Mouse (Mus musculus) thymus, adult 2 months (tissue): ENCODE measurements at regions not wholly inside any gene's neighbourhood (a gene's known extent, or its start where the extent isn't known, plus 50 kb on each side); places are given as distances from the start of the nearest gene placed in this dataset.

Source experiments
- DNase-seq: peaks from one replicate; pipeline ENCODE4 v3.0.0; 2021
- H3K27ac ChIP-seq: fragments of 200-500 bp; 2 replicates; pipeline ENCODE4 v1.5.1; 2012; ENCODE audit warnings: low read length, control low read depth; ENCODE audit not compliant: control insufficient read depth, insufficient read depth
- H3K27me3 ChIP-seq: fragments of 200-500 bp; 2 replicates; pipeline ENCODE4 v1.6.1; 2012; ENCODE audit warnings: mild to moderate bottlenecking, low read length, moderate library complexity, mixed read lengths; ENCODE audit not compliant: control insufficient read depth, insufficient read depth
- H3K36me3 ChIP-seq: fragments of 200-500 bp; 2 replicates; pipeline ENCODE4 v1.6.1; 2012; ENCODE audit warnings: mild to moderate bottlenecking, low read length, moderate library complexity; ENCODE audit not compliant: control insufficient read depth, insufficient read depth
- H3K4me1 ChIP-seq: fragments of 200-500 bp; replicated peaks from 2 replicates; pipeline ENCODE4 v1.6.1; 2012; ENCODE audit warnings: low read length; ENCODE audit not compliant: control insufficient read depth, insufficient read depth
- H3K4me3 ChIP-seq: fragments of 200-500 bp; 2 replicates; pipeline ENCODE4 v1.5.1; 2012; ENCODE audit warnings: mild to moderate bottlenecking, low read length, control low read depth, moderate library complexity; ENCODE audit not compliant: control insufficient read depth, insufficient read depth
- CTCF ChIP-seq: fragments of 200-500 bp; IDR thresholded peaks from 2 replicates; pipeline ENCODE4 v1.5.1; 2012; ENCODE audit warnings: mild to moderate bottlenecking, control low read depth, low read length, moderate library complexity, borderline replicate concordance; ENCODE audit not compliant: control insufficient read depth, poor library complexity, insufficient read depth; ENCODE audit errors: extremely low read depth
- POLR2A ChIP-seq: fragments of 200-500 bp; IDR thresholded peaks from 2 replicates; pipeline ENCODE4 v1.6.1; 2012; ENCODE audit warnings: mild to moderate bottlenecking, low read length, control low read depth, moderate library complexity; ENCODE audit not compliant: control insufficient read depth, poor library complexity, insufficient read depth; ENCODE audit errors: extremely low read depth
- WGBS: fragments of 180-500 bp; shearing (Covaris S2); methylation state at CpG from one replicate; pipeline ENCODE4 v1.1.7; 2018; 5-methylcytosine and 5-hydroxymethylcytosine counted together

- Histone ChIP-seq H3K27ac (no peak overlapping the region), H3K27me3 (no peaks in the 10 kb centered on the region), H3K36me3 (no peaks in the 10 kb centered on the region), H3K4me1 (no peaks in the 10 kb centered on the region), H3K4me3 (no peak overlapping the region)
- whole genome bisulfite sequencing: 76% methylated on average over 3 of the region's 3 CpGs
- no peak for TF ChIP-seq CTCF
- TF ChIP-seq POLR2A: no peak
- DNase-seq: no peak
Measured at GRCm38 (mm10) chr8:95986410-95986809, 98.1 kb upstream of the Got2 start.

- Histone ChIP-seq H3K27me3 (no peaks in the 10 kb centered on the region), H3K4me1 (no peaks in the 10 kb centered on the region), H3K27ac (no peak overlapping the region), H3K4me3 (no peak overlapping the region), H3K36me3 (no peaks in the 10 kb centered on the region)
- 69% methylated on average over 2 of the region's 2 CpGs for WGBS
- TF ChIP-seq POLR2A (no peak), CTCF (no peak)
- DNase-seq: no peak
Measured at GRCm38 (mm10) chr8:95983690-95984089, 95.3 kb upstream of the Got2 start.

GRCm38 (mm10) chr8:95980405-95980804 lies 92.1 kb upstream of the Got2 start:
- Histone ChIP-seq H3K27ac (no peak overlapping the region), H3K27me3 (no peaks in the 10 kb centered on the region), H3K4me1 (no peaks in the 10 kb centered on the region), H3K36me3 (no peaks in the 10 kb centered on the region), H3K4me3 (no peak overlapping the region)
- 45% methylated on average over 2 of the region's 2 CpGs for WGBS
- no peak for DNase-seq
- no peak for TF ChIP-seq POLR2A
- no peak for TF ChIP-seq CTCF

- TF ChIP-seq POLR2A: no peak
- TF ChIP-seq CTCF: no peak
- Histone ChIP-seq H3K36me3 (no peaks in the 10 kb centered on the region), H3K27me3 (no peaks in the 10 kb centered on the region), H3K4me3 (no peak overlapping the region), H3K27ac (no peak overlapping the region), H3K4me1 (no peaks in the 10 kb centered on the region)
- DNase-seq: no peak
- 53% methylated on average over 6 of the region's 6 CpGs for WGBS
Measured at GRCm38 (mm10) chr8:95979223-95979622, 90.9 kb upstream of the Got2 start.

- Histone ChIP-seq H3K4me3 (no peak overlapping the region), H3K36me3 (no peaks in the 10 kb centered on the region), H3K4me1 (no peaks in the 10 kb centered on the region), H3K27me3 (no peaks in the 10 kb centered on the region), H3K27ac (no peak overlapping the region)
- 24% methylated on average over 4 of the region's 4 CpGs for WGBS
- no peak for DNase-seq
- TF ChIP-seq CTCF (no peak), POLR2A (no peak)
Measured at GRCm38 (mm10) chr8:95974889-95975288, 86.5 kb upstream of the Got2 start.

GRCm38 (mm10) chr8:95974231-95974630 lies 85.9 kb upstream of the Got2 start:
- Histone ChIP-seq H3K36me3 (no peaks in the 10 kb centered on the region), H3K27me3 (no peaks in the 10 kb centered on the region), H3K4me3 (no peak overlapping the region), H3K27ac (no peak overlapping the region), H3K4me1 (no peaks in the 10 kb centered on the region)
- 80% methylated on average over 5 of the region's 5 CpGs for WGBS
- DNase-seq: no peak
- TF ChIP-seq CTCF (no peak), POLR2A (no peak)

GRCm38 (mm10) chr8:95973571-95973970 lies 85.2 kb upstream of the Got2 start:
- H3K36me3 ChIP-seq: no peaks in the 10 kb centered on the region
- no peak overlapping the region for H3K27ac ChIP-seq
- H3K4me1 ChIP-seq: no peaks in the 10 kb centered on the region
- no peaks in the 10 kb centered on the region for H3K27me3 ChIP-seq
- DNase-seq: no peak
- 56% methylated on average over 4 of the region's 4 CpGs for WGBS
- no peak overlapping the region for H3K4me3 ChIP-seq
- TF ChIP-seq CTCF (no peak), POLR2A (no peak)
